Mouse (Mus musculus): Measurements from ENCODE around the gene Wwox. TPM values are rescaled to one million over a fixed set of nuclear protein-coding genes. Genes with fewer than 3 reads are reported as not detected.

Wwox gene
- polyA plus RNA-seq, 1 experiment: 13.5 TPM

GRCm38 (mm10) chr8:115322501-115322900 is 883.0 kb downstream of the Wwox start:
- 85% methylated on average over 5 of the region's 5 CpGs for WGBS
- H3K4me3 ChIP-seq (replicated peaks; ENCODE audit: control insufficient read depth, low read depth, low read length): no peak overlapping the region
- no peaks in the 10 kb centered on the region for H3K4me1 ChIP-seq (ENCODE audit: control insufficient read depth, insufficient read depth, low read length)
- H3K27ac ChIP-seq (ENCODE audit: control insufficient read depth, insufficient read depth, low read depth, low read length, poor library complexity): no peak overlapping the region
- TF ChIP-seq CTCF (IDR thresholded peaks at IDR 0.05; ENCODE audit: control insufficient read depth, insufficient read depth, low read length): no peak
- TF ChIP-seq POLR2A (IDR thresholded peaks at IDR 0.05; ENCODE audit: borderline replicate concordance, control insufficient read depth, low read depth, low read length): no peak

GRCm38 (mm10) chr8:115330671-115331070 is 891.2 kb downstream of the Wwox start:
- H3K4me3 ChIP-seq (replicated peaks; ENCODE audit: control insufficient read depth, low read depth, low read length): no peak overlapping the region
- WGBS: 90% methylated on average over 11 of the region's 11 CpGs
- H3K27ac ChIP-seq (ENCODE audit: control insufficient read depth, insufficient read depth, low read depth, low read length, poor library complexity): no peak overlapping the region
- no peaks in the 10 kb centered on the region for H3K4me1 ChIP-seq (ENCODE audit: control insufficient read depth, insufficient read depth, low read length)
- TF ChIP-seq CTCF (IDR thresholded peaks at IDR 0.05; ENCODE audit: control insufficient read depth, insufficient read depth, low read length) (no peak), POLR2A (IDR thresholded peaks at IDR 0.05; ENCODE audit: borderline replicate concordance, control insufficient read depth, low read depth, low read length) (no peak)

- TF ChIP-seq POLR2A (IDR thresholded peaks at IDR 0.05; ENCODE audit: borderline replicate concordance, control insufficient read depth, low read depth, low read length) (no peak), CTCF (IDR thresholded peaks at IDR 0.05; ENCODE audit: control insufficient read depth, insufficient read depth, low read length) (no peak)
- Histone ChIP-seq H3K4me1 (ENCODE audit: control insufficient read depth, insufficient read depth, low read length) (no peaks in the 10 kb centered on the region), H3K27ac (ENCODE audit: control insufficient read depth, insufficient read depth, low read depth, low read length, poor library complexity) (no peak overlapping the region), H3K4me3 (replicated peaks; ENCODE audit: control insufficient read depth, low read depth, low read length) (no peak overlapping the region)
- 79% methylated on average over 3 of the region's 3 CpGs for WGBS
Measured at GRCm38 (mm10) chr8:115333972-115334371, 894.5 kb downstream of the Wwox start.

- H3K4me1 ChIP-seq (ENCODE audit: control insufficient read depth, insufficient read depth, low read length): no peaks in the 10 kb centered on the region
- no peak overlapping the region for H3K4me3 ChIP-seq (replicated peaks; ENCODE audit: control insufficient read depth, low read depth, low read length)
- no peak overlapping the region for H3K27ac ChIP-seq (ENCODE audit: control insufficient read depth, insufficient read depth, low read depth, low read length, poor library complexity)
- TF ChIP-seq POLR2A (IDR thresholded peaks at IDR 0.05; ENCODE audit: borderline replicate concordance, control insufficient read depth, low read depth, low read length) (no peak), CTCF (IDR thresholded peaks at IDR 0.05; ENCODE audit: control insufficient read depth, insufficient read depth, low read length) (no peak)
- 82% methylated on average over 1 of the region's 1 CpGs for WGBS
Measured at GRCm38 (mm10) chr8:115336361-115336760, 896.9 kb downstream of the Wwox start.

- TF ChIP-seq POLR2A (IDR thresholded peaks at IDR 0.05; ENCODE audit: borderline replicate concordance, control insufficient read depth, low read depth, low read length) (no peak), CTCF (IDR thresholded peaks at IDR 0.05; ENCODE audit: control insufficient read depth, insufficient read depth, low read length) (no peak)
- 83% methylated on average over 6 of the region's 6 CpGs for WGBS
- Histone ChIP-seq H3K27ac (ENCODE audit: control insufficient read depth, insufficient read depth, low read depth, low read length, poor library complexity) (no peak overlapping the region), H3K4me1 (ENCODE audit: control insufficient read depth, insufficient read depth, low read length) (no peaks in the 10 kb centered on the region; the same call in 1 of the 2 replicates), H3K4me3 (replicated peaks; ENCODE audit: control insufficient read depth, low read depth, low read length) (no peak overlapping the region)
Measured at GRCm38 (mm10) chr8:115348704-115349103, 909.2 kb downstream of the Wwox start.

- Histone ChIP-seq H3K4me1 (ENCODE audit: control insufficient read depth, insufficient read depth, low read length) (no peaks in the 10 kb centered on the region; the same call in 1 of the 2 replicates), H3K4me3 (replicated peaks; ENCODE audit: control insufficient read depth, low read depth, low read length) (no peak overlapping the region), H3K27ac (ENCODE audit: control insufficient read depth, insufficient read depth, low read depth, low read length, poor library complexity) (no peak overlapping the region)
- TF ChIP-seq POLR2A (IDR thresholded peaks at IDR 0.05; ENCODE audit: borderline replicate concordance, control insufficient read depth, low read depth, low read length): no peak
- WGBS: 80% methylated on average over 6 of the region's 6 CpGs
Measured at GRCm38 (mm10) chr8:115350707-115351106, 911.3 kb downstream of the Wwox start.

- TF ChIP-seq POLR2A (IDR thresholded peaks at IDR 0.05; ENCODE audit: borderline replicate concordance, control insufficient read depth, low read depth, low read length) (no peak), CTCF (IDR thresholded peaks at IDR 0.05; ENCODE audit: control insufficient read depth, insufficient read depth, low read length) (no peak)
- 80% methylated on average over 16 of the region's 16 CpGs for WGBS
- Histone ChIP-seq H3K27ac (ENCODE audit: control insufficient read depth, insufficient read depth, low read depth, low read length, poor library complexity) (no peak overlapping the region; the same call in 1 of the 2 replicates), H3K4me1 (ENCODE audit: control insufficient read depth, insufficient read depth, low read length) (no peaks in the 10 kb centered on the region), H3K4me3 (replicated peaks; ENCODE audit: control insufficient read depth, low read depth, low read length) (no peak overlapping the region)
Measured at GRCm38 (mm10) chr8:115357663-115358335, 918.3 kb downstream of the Wwox start.

GRCm38 (mm10) chr8:115358481-115358880 is 919.0 kb downstream of the Wwox start:
- Histone ChIP-seq H3K4me3 (replicated peaks; ENCODE audit: control insufficient read depth, low read depth, low read length) (no peak overlapping the region), H3K4me1 (ENCODE audit: control insufficient read depth, insufficient read depth, low read length) (no peaks in the 10 kb centered on the region), H3K27ac (ENCODE audit: control insufficient read depth, insufficient read depth, low read depth, low read length, poor library complexity) (no peak overlapping the region)
- no peak for TF ChIP-seq CTCF (IDR thresholded peaks at IDR 0.05; ENCODE audit: control insufficient read depth, insufficient read depth, low read length)
- no peak for TF ChIP-seq POLR2A (IDR thresholded peaks at IDR 0.05; ENCODE audit: borderline replicate concordance, control insufficient read depth, low read depth, low read length)
- 93% methylated on average over 11 of the region's 11 CpGs for WGBS

- WGBS: 77% methylated on average over 12 of the region's 12 CpGs
- H3K27ac ChIP-seq (ENCODE audit: control insufficient read depth, insufficient read depth, low read depth, low read length, poor library complexity): no peak overlapping the region
Measured at GRCm38 (mm10) chr8:115359701-115360100, 920.2 kb downstream of the Wwox start.

More at GRCm38 (mm10) chr8:115359701-115360100, 920.2 kb downstream of the Wwox start:
- Histone ChIP-seq H3K4me3 (replicated peaks; ENCODE audit: control insufficient read depth, low read depth, low read length) (no peak overlapping the region), H3K4me1 (ENCODE audit: control insufficient read depth, insufficient read depth, low read length) (no peaks in the 10 kb centered on the region)
- TF ChIP-seq CTCF (IDR thresholded peaks at IDR 0.05; ENCODE audit: control insufficient read depth, insufficient read depth, low read length) (no peak), POLR2A (IDR thresholded peaks at IDR 0.05; ENCODE audit: borderline replicate concordance, control insufficient read depth, low read depth, low read length) (no peak)
